Mouse (Mus musculus): ENCODE data around the gene Cx3cr1. TPM values are rescaled to one million over a fixed set of nuclear protein-coding genes. Genes with fewer than 3 reads are reported as not detected.
A peak's percentile ranks its signal among the peaks of the same experiment; 100 is the strongest.

The Cx3cr1 gene
- polyA plus RNA-seq, 1 experiment from 2014 or later: 3.5 TPM

DNA sequence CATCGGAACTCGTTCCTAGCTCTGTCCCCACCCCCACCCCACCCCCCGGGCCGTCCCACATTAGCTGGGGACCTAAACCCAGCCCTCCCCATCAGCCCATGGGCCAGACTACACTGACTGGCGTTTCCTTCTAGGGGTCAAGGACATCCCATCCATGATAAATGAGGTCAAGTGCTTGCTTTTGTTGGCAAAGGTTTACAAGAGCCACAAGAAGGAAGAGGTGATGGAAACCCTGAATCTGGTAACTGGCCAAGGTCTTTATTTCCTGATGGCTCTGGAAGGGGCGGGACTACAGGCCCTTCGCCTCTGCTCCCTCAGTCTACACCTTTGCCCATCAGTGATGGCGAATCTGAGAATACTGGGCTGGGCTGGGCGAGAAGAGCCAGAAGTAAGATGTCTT, 110.8 kb downstream of the Cx3cr1 start:
- no peaks in the 10 kb centered on the region for H3K27me3 ChIP-seq
- no peaks in the 10 kb centered on the region for H3K36me3 ChIP-seq
- H3K9ac ChIP-seq: no peak overlapping the region
- H3K4me1 ChIP-seq (replicated peaks): peaks cover 10% of the 10 kb centered on the region
- H3K4me3 ChIP-seq (replicated peaks): no peak overlapping the region
- WGBS (ENCODE audit: insufficient replicate concordance): 55% methylated on average over 9 of the region's 9 CpGs
- no peaks in the 10 kb centered on the region for H3K9me3 ChIP-seq (replicated peaks)
- DNase-seq (no peak), ATAC-seq (ENCODE audit: low read depth) (no peak)
- H3K27ac ChIP-seq: no peak overlapping the region
- H3K4me2 ChIP-seq: no peak overlapping the region

DNA sequence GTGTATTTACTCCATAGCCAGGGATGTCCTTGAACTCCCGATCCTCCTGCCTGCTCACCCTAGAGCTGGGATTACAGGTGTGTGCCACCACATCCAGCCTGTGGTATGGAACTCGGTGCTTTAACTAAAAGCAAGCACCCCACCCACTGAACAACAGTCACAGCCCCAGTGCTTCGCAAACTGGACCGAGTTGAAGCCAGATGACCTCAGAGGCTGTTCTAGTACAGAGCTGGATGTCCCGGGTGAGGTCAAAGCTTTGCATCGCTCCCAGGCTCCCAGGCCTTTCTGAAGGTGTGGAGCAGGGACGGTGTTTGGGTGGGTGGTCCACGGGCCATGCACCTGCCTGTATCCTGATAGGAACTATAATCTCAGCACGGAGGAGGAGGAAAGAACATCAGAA, 118.3 kb downstream of the Cx3cr1 start:
- no peak for ATAC-seq (ENCODE audit: low read depth)

GRCm38 (mm10) chr9:119950434-119950833, 119.2 kb downstream of the Cx3cr1 start:
- no peak for ATAC-seq (ENCODE audit: low read depth)
- no peak for DNase-seq
- no peaks in the 10 kb centered on the region for H3K36me3 ChIP-seq
- no peaks in the 10 kb centered on the region for H3K9me3 ChIP-seq (replicated peaks)
- H3K4me2 ChIP-seq: no peak overlapping the region
- no peak overlapping the region for H3K27ac ChIP-seq
- no peaks in the 10 kb centered on the region for H3K27me3 ChIP-seq
- H3K9ac ChIP-seq: no peak overlapping the region
- WGBS (ENCODE audit: insufficient replicate concordance): 55% methylated on average over 6 of the region's 6 CpGs
- no peak overlapping the region for H3K4me3 ChIP-seq (replicated peaks)
- no peaks in the 10 kb centered on the region for H3K4me1 ChIP-seq (replicated peaks)

More for the DNA sequence above, 118.3 kb downstream of the Cx3cr1 start:
- no peak overlapping the region for H3K9ac ChIP-seq
- H3K9me3 ChIP-seq (replicated peaks): no peaks in the 10 kb centered on the region
- H3K4me1 ChIP-seq (replicated peaks): no peaks in the 10 kb centered on the region
- 72% methylated on average over 9 of the region's 9 CpGs for WGBS (ENCODE audit: insufficient replicate concordance)
- no peak for DNase-seq
- no peaks in the 10 kb centered on the region for H3K27me3 ChIP-seq
- no peak overlapping the region for H3K4me3 ChIP-seq (replicated peaks)
- H3K4me2 ChIP-seq: no peak overlapping the region
- H3K27ac ChIP-seq: no peak overlapping the region
- H3K36me3 ChIP-seq: no peaks in the 10 kb centered on the region

GRCm38 (mm10) chr9:119948804-119949203, 120.9 kb downstream of the Cx3cr1 start:
- Histone ChIP-seq H3K27ac (no peak overlapping the region), H3K4me1 (replicated peaks) (no peaks in the 10 kb centered on the region), H3K36me3 (no peaks in the 10 kb centered on the region), H3K9me3 (replicated peaks) (no peaks in the 10 kb centered on the region), H3K27me3 (no peaks in the 10 kb centered on the region), H3K9ac (no peak overlapping the region), H3K4me2 (no peak overlapping the region), H3K4me3 (replicated peaks) (no peak overlapping the region)
- WGBS (ENCODE audit: insufficient replicate concordance): 12% methylated on average over 3 of the region's 3 CpGs
- DNase-seq: no peak
- ATAC-seq (ENCODE audit: low read depth): no peak

GRCm38 (mm10) chr9:119945173-119945900, 124.3 kb downstream of the Cx3cr1 start:
- no peaks in the 10 kb centered on the region for H3K4me1 ChIP-seq (replicated peaks)
- WGBS (ENCODE audit: insufficient replicate concordance): 60% methylated on average over 12 of the region's 12 CpGs
- H3K9me3 ChIP-seq (replicated peaks): no peaks in the 10 kb centered on the region
- H3K36me3 ChIP-seq: no peaks in the 10 kb centered on the region
- no peak overlapping the region for H3K27ac ChIP-seq
- no peak overlapping the region for H3K4me3 ChIP-seq (replicated peaks)
- DNase-seq (no peak), ATAC-seq (ENCODE audit: low read depth) (no peak)
- H3K27me3 ChIP-seq: no peaks in the 10 kb centered on the region
- H3K4me2 ChIP-seq: no peak overlapping the region
- H3K9ac ChIP-seq: no peak overlapping the region

GRCm38 (mm10) chr9:119943326-119943725, 126.4 kb downstream of the Cx3cr1 start:
- Histone ChIP-seq H3K27me3 (no peaks in the 10 kb centered on the region; the same call in 1 of the 2 replicates), H3K4me2 (no peak overlapping the region), H3K4me3 (replicated peaks) (no peak overlapping the region), H3K9ac (no peak overlapping the region), H3K4me1 (replicated peaks) (no peaks in the 10 kb centered on the region), H3K9me3 (replicated peaks) (no peaks in the 10 kb centered on the region), H3K27ac (no peak overlapping the region; the same call in 1 of the 2 replicates), H3K36me3 (no peaks in the 10 kb centered on the region)
- ATAC-seq (ENCODE audit: low read depth) (no peak), DNase-seq (no peak)
- WGBS (ENCODE audit: insufficient replicate concordance): 58% methylated on average over 1 of the region's 1 CpGs

GRCm38 (mm10) chr9:119941861-119942260, 127.8 kb downstream of the Cx3cr1 start:
- Histone ChIP-seq H3K27ac (no peak overlapping the region), H3K9me3 (replicated peaks) (no peaks in the 10 kb centered on the region), H3K27me3 (no peaks in the 10 kb centered on the region; the same call in 1 of the 2 replicates), H3K9ac (no peak overlapping the region), H3K4me1 (replicated peaks) (peaks cover 8% of the 10 kb centered on the region), H3K4me3 (replicated peaks) (no peak overlapping the region), H3K36me3 (no peaks in the 10 kb centered on the region), H3K4me2 (no peak overlapping the region)
- WGBS (ENCODE audit: insufficient replicate concordance): 78% methylated on average over 14 of the region's 14 CpGs
- ATAC-seq (ENCODE audit: low read depth): no peak
- DNase-seq: no peak

DNA sequence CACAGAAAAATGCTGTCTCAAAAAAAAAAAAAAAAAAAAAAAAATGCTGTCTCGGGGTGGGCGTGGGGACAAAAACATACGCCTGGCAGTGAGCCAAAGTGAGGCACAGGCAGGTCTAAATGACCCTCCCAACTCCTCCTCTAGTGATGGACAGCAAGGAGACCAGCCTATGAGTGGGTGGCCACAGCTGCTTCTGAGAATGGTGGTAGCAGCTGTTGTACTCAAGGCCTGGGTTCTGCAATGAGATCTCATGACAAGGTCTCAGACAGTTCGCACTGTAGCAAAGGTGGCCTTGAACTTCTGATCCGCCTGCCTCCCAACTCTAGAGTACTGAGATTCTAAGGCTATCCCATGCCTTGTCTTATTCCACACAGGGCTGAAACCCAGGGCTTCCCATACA, 128.3 kb downstream of the Cx3cr1 start:
- Histone ChIP-seq H3K9ac (no peak overlapping the region), H3K4me2 (no peak overlapping the region), H3K27ac (no peak overlapping the region), H3K36me3 (no peaks in the 10 kb centered on the region), H3K4me1 (replicated peaks) (peaks cover 13% of the 10 kb centered on the region), H3K4me3 (replicated peaks) (no peak overlapping the region), H3K27me3 (no peaks in the 10 kb centered on the region; the same call in 1 of the 2 replicates), H3K9me3 (replicated peaks) (no peaks in the 10 kb centered on the region)
- ATAC-seq (ENCODE audit: low read depth) (no peak), DNase-seq (no peak)
- 69% methylated on average over 5 of the region's 5 CpGs for WGBS (ENCODE audit: insufficient replicate concordance)

DNA sequence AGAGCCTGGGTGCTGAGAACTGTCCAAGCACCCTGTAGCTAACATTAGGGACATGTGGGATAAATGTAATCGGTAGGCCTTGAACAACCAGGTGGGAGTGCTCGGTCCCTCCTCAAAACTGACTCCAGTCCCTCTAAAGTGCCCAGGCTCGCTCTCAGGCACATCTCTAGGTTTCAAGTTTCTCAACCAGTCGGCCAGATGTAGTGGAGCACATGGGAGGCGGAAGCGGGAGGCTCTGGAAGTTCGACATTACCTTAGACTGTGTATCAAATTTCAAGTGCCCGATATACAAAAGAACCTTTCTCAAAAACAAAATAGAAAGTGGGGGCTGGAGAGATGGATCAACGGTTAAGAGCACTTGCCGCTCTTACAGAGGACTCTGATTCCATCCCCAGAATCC, 130.0 kb downstream of the Cx3cr1 start:
- no peaks in the 10 kb centered on the region; the same call in 1 of the 2 replicates for H3K27me3 ChIP-seq
- no peak overlapping the region for H3K4me2 ChIP-seq
- ATAC-seq (ENCODE audit: low read depth) (no peak), DNase-seq (no peak)
- 76% methylated on average over 10 of the region's 10 CpGs for WGBS (ENCODE audit: insufficient replicate concordance)
- H3K4me1 ChIP-seq (replicated peaks): peaks cover 25% of the 10 kb centered on the region
- no peaks in the 10 kb centered on the region for H3K9me3 ChIP-seq (replicated peaks)
- H3K36me3 ChIP-seq: peaks cover 7% of the 10 kb centered on the region
- H3K27ac ChIP-seq: no peak overlapping the region
- H3K9ac ChIP-seq: no peak overlapping the region
- H3K4me3 ChIP-seq (replicated peaks): no peak overlapping the region

DNA sequence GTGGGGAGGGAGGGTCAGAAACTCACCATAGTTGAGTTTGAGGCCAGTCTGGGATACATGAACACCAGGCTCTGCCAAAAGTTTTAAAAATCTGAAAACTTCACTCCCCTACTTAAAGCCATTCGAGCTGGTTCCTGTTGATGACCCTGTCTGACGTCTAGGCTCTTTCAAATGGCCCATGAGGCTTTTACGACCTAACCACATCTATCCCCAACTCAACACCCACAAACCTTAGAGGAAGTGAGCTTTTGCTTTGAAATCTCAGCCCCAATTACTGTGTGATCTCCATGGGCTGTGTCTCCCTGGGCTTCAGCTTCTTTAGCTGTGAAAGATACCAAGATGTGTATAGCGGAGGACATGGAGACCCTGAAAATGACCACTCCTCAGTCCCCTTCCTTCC, 131.2 kb downstream of the Cx3cr1 start:
- WGBS (ENCODE audit: insufficient replicate concordance): 37% methylated on average over 4 of the region's 4 CpGs
- no peak overlapping the region for H3K4me2 ChIP-seq
- H3K4me1 ChIP-seq (replicated peaks): peaks cover 32% of the 10 kb centered on the region
- no peaks in the 10 kb centered on the region; the same call in 1 of the 2 replicates for H3K27me3 ChIP-seq
- DNase-seq: no peak
- ATAC-seq (ENCODE audit: low read depth): no peak
- H3K27ac ChIP-seq: no peak overlapping the region
- H3K9ac ChIP-seq: no peak overlapping the region
- no peaks in the 10 kb centered on the region for H3K9me3 ChIP-seq (replicated peaks)
- peaks cover 7% of the 10 kb centered on the region for H3K36me3 ChIP-seq
- no peak overlapping the region for H3K4me3 ChIP-seq (replicated peaks)

DNA sequence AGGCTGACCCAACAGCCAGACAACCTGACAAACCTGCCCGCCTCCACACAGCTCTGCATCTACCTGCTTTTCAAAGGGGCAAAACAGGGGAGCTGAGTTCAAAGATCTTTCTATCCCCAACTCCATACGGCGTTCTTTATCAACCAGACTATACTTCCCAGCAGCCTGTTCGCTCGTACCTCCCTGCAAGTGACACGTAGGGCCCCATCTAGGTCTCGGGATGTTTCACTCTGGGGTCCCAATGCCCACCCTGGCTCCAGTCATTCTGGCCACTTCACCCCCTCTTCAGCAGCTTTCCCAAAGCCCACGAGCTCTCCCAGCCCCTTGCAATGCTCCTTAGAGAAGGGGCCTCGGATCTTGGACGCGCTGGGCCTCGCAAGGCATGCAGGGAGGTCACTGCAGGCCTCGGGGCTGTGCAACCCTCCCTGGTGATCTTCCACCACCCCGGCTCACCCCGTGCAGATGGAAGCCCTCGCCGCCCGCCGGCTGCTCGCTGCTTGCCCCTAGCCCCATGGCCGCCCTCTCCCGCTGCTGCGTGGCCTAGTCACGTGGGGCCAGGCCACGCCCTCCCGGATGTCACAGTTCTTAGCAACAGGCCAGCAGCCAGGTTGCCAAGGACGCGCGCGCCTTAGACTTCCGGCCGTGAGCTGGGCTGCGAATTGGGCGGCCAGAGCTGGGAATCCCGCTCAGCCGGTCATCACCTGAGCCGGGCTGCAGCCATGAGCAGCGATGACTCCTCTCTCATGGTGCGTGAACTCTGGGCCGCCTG, 132.5 kb downstream of the Cx3cr1 start, which contains the start of the genes Gorasp1 and Ttc21a:
Gene Gorasp1 (minus strand): TSS at position 561 of the 769 bp plus-strand sequence.
Gene Ttc21a (plus strand): TSS at position 602 of the 769 bp plus-strand sequence.
- peak; percentile 85 for DNase-seq
- Histone ChIP-seq H3K4me1 (replicated peaks) (peaks cover 43% of the 10 kb centered on the region), H3K27ac (peak within 1 kb of the TSS; percentile 74), H3K9me3 (replicated peaks) (no peaks in the 10 kb centered on the region), H3K27me3 (no peaks in the 10 kb centered on the region; the same call in 1 of the 2 replicates), H3K36me3 (peaks cover 15% of the 10 kb centered on the region), H3K4me2 (peak within 1 kb of the TSS; percentile 87), H3K9ac (peak within 1 kb of the TSS; percentile 79), H3K4me3 (replicated peaks) (peak within 1 kb of the TSS; percentile 77)
- 4% methylated on average over 40 of the region's 40 CpGs for WGBS (ENCODE audit: insufficient replicate concordance)
- ATAC-seq (ENCODE audit: low read depth): peak; percentile 90
